Mouse (Mus musculus) adrenal gland, postnatal 10 days (tissue): ENCODE results near the gene Rasgrf2. TPM values are rescaled to one million over a fixed set of nuclear protein-coding genes. Genes with fewer than 3 reads are reported as not detected.

ENCODE experiments used
- DNase-seq: peaks from one replicate; pipeline ENCODE4 v3.0.0; 2021; ENCODE audit warnings: mixed read lengths
- total RNA-seq, 2 experiments: library from RNA; stranded (reverse); gene quantifications; 2 replicates each; pipeline ENCODE4 v1.2.3; 2021

The Rasgrf2 gene
- total RNA-seq, 2 experiments from 2014 or later, result 2.2 to 2.6 TPM

DNA sequence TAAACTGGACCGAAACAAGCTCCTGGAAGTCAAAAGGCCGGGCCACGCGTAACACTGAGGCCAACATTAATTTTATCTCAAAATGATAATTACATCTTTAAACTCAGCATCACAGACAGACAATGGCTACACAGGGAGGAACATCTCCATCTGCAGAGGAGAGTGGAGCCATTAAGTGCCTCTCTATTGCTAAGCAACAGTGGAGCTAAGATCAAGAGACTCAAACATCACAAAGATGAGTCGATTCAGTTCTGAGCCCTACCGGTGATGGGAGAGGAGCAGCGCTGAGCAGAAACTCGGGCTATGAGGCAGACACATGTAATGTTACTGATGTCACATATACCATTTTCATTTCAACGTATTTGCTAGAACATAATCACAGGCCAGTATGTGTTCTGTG lies 191.3 kb downstream of the Rasgrf2 start:
- DNase-seq, result no peak

GRCm38 (mm10) chr13:91938826-91939225 lies 192.6 kb downstream of the Rasgrf2 start:
- no peak for DNase-seq

- DNase-seq, result no peak
These were observed 194.2 kb downstream of the Rasgrf2 start for GRCm38 (mm10) chr13:91937232-91937631.

GRCm38 (mm10) chr13:91932122-91932521 lies 199.3 kb downstream of the Rasgrf2 start:
- no peak for DNase-seq

DNA sequence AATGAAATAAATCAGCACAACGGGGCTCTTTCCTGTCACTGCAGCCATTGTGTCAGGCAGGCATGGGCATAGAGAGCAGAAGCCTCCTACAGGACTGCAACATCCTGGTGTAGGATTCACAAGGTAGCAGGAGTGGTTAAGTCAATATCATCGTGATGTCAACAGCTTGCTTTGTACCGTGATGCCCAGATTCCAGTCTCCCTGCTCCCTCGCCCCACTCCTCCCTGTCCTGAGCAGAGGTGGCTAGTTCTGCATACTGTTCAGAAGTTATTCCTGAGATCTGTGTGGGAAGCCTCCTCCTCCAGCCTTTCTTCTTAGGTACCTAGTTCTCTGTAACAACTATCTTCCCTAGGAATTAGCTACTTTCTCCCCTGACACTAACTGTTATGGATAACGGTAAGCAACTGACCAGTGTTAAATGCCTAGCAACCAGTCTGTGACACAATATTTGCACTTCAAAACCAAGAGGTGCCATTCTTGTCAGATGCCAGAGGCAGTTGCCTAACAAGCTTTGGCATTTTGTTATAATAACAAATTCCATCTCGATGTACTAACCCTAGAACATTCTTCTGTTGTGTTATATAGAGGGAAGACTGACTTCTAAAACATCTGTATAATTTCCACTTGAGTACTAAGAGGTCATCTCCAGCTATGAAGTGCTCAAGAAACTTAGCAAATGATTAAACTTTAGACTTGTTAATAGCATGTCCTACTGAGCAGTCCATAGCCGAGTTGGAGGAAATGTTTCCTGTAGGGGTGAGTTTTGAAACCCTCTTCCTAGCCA lies 201.3 kb downstream of the Rasgrf2 start:
- no peak for DNase-seq

DNA sequence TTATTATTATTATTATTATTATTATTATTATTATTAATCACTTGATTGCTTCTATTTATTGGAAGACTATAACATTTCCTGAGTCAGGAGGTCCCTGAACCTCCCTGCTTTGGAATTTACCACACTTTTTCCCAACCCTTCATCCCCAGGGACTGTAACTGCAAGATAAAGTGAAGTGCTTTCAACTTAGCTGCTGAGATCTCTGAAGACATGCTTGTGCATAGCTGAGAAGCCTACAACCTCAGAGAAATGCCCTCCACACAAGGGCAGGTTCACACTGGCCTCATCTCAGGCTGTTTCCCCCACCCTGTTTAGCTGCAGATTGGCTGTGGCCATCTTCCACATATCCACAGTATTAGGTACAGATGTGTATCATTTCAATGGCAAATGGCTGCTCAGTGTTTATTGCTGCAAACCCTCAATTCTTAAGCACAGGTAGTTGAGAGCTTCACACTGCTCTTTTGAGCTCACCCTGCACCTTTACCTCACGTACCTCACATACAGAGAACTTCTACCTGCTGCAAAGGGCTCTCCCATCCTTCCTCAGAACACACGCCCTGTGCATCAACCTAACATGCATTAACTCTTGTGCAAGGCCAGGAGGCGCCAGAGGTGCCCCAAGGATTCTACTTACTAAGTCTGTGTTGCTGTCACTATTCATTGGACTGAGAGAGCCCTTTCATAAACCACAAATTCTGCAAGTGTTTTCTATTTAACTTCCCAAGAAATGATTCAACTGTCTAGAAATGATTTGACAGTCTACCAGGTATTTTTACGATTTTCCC lies 202.7 kb downstream of the Rasgrf2 start:
- no peak for DNase-seq

- no peak for DNase-seq
These were observed 210.4 kb downstream of the Rasgrf2 start for GRCm38 (mm10) chr13:91921010-91921409.

DNA sequence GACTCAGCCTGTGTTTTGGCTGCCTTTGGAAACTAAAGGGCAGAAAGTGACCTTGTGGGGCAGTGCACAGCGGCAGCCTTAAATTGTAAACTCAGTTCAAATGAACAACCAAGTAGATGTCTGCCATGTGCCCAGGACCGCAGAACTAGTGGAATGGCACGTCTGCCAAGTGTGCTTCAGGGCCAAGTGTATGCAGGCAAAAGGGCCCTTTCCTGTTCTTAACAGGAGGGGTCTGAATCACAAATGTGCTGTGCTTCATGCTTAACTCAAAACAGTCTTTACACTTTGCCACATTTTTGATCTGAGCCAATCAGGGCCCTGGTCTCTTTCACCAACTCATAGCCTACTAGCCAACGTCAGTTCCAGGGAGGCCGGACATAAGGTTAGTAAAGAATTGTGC lies 212.7 kb downstream of the Rasgrf2 start:
- peak; percentile 43 for DNase-seq

DNA sequence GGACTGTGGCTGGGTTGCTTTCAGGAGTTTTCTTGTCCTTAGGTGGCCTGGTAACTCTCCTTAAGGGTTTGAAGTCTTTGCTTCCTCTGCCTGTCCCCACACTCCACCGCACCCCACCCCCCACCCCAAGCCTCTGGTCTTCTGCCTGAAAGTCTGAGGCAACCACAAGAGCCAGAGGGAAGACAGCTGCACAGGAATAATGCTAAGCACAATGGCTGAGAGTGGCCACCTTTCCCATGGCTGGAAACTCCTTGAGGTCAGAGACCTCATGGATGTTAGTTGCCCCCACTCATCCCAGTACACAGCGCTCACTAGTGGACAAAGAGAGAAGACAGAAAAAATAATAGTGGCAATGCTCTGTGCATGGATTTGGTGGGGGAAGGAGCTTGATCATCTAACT lies 213.6 kb downstream of the Rasgrf2 start:
- DNase-seq, result no peak

DNA sequence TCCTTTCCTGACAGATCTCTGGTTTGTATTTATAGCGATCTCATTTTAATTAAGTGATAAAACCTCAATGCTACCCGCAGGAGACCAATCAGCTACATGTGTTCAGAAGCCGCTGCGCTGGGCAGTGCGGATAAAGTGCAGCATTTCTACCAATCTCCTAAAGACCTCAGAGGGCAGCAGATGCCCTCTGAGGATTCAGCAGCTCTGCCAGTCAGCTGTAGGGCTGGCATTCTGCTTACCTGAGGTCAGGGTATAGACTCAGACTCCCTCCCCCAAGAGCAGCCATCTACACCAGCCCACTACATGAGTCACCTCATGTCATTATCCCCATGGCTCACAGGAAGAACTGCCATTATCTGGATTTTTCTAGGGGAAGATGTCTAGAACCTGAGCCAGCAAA lies 215.1 kb downstream of the Rasgrf2 start:
- DNase-seq, result no peak

- DNase-seq, result peak; percentile 21
These were observed 215.7 kb downstream of the Rasgrf2 start for GRCm38 (mm10) chr13:91915582-91916239.

DNA sequence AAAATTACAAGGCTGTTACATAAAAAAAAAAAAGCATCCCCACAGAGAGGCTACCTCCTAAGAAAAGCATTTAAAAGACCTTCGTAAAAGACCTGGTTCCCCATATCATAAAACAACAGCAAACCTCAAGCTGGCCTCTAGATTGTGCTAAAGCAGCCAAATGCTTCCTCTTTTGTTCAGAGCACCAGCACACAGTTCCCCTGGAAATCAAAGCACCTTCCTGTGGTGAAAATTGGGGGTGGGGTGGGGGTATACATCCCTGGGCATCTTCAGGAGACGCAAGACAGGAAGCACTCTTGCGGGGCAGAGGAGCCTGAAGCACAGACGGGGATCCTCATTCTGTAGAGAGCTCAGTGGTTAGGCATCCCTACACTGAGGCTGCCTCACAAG lies 216.3 kb downstream of the Rasgrf2 start:
- no peak for DNase-seq

DNA sequence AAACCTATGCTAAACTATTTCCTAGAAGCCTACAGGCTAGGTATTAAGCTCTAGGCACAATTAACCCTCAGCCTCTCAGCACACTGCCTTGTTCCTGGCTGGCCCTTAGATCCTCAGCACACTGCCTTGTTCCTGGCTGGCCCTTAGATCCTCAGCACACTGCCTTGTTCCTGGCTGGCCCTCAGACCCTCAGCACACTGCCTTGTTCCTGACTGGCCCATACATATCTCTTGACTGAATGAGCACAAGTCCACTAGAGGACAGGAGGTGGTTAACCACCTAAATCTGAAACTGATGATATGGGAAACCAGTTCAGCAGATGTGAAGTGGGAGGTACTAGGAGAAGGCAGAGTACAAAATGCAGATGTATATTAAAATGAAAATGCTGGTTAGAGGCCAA lies 219.8 kb downstream of the Rasgrf2 start:
- DNase-seq, result no peak

- no peak for DNase-seq
These were observed 220.2 kb downstream of the Rasgrf2 start for GRCm38 (mm10) chr13:91911211-91911610.

DNA sequence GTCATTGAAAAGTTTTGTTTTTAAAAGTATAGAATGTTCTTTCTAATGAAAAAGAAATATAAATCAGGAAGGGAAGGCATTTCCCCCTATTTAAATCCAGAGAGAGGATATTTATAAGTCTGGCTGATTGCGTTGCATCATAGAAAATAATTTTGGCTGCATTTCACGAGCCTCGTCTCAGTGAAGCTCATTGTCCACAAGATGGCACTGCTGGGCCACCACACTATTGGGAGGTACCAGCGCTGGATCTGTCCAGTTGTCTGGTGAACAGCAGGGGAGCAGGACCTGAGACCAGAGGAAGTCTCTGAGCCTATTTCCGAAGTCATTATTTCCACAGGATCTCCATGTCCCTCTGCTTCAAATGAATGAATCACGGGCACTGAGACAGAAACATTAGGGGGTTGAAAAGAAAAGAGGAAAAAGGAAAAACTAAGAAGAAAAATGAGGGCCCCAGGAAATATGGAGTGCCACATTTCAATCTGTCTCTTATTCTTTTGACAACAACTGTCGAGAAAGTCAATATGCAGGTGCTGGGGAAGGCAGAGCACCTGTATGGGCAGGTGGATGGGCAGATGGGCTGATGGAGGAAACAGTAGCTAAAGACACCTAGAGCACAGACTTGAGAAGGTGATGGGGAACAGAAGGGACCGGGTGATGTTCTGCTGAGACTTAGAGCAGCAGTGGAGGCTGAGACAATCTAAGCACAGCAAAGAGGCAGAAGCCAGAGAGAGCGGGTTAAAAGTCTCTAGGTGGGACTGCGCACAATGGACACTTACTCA lies 223.1 kb downstream of the Rasgrf2 start:
- DNase-seq, result peak; percentile 88

GRCm38 (mm10) chr13:91906338-91906737 lies 225.1 kb downstream of the Rasgrf2 start:
- DNase-seq, result no peak

DNA sequence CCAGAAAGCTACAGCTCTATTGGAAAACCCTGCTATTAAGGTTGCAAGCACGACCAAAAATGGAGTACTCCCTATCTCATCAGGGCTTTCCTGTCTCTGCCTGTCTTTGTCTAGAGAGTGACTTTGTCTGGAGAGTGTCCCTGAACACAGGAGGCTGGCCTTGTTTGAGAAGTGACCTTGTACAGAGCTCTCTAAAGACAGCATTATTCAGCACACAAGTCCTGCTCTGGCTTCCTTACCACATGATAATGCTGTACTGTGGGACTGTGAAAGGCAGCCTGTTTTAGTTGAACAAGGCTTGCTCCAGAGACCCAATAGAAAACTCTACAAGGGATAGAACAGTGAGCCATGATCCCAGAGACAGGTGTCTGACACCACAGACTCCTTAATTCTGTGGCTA lies 235.0 kb downstream of the Rasgrf2 start:
- no peak for DNase-seq

DNA sequence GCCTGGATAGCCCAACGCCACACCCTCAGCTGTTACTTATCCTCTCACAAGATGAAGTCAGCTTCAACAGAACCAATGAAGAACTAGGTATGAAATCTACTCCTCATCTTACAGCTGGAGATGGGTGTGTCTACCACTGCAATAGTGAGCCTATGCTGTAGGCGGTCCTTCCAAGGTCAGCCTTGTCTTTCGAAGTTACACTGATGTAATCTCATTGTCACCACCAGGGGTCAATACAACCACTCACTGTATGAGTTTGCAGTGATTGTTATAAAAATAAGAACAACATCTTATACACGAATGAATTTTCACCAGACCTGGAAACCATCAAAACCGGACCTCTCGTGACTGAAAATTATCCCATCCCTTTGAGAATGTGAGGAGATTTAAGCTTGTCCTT lies 238.3 kb downstream of the Rasgrf2 start:
- DNase-seq, result peak; percentile 48

GRCm38 (mm10) chr13:91890031-91890619 lies 241.3 kb downstream of the Rasgrf2 start:
- DNase-seq, result no peak

DNA sequence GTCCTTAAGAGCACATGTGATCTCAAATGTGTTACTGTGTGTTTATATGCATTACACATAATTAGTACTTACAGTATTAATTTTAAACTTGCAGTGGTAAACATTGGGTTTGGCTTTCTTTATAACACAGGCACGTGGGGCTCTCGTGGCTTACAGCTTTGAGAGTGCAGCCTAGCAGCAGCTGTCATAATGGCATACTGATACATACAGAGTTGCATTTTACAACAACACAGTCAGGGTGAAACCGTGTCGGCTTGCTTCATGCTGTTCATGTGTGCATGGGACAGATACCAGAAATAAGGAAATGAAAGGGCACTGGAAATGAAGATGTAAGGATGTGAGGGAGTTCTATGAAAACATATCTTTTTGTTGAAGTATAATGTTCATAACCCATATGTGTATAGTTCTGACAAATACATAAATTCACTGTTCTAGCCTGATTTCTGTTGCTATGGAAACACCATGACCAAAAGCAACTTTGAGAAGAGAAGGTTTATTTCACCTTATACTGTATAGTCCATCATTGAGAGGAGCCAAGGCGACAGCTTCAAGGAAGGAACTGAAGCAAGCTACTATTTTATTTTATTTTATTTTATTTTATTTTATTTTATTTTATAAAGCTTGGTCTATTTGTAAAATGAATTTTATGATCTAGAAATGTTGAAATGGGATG lies 246.6 kb downstream of the Rasgrf2 start:
- DNase-seq, result no peak

DNA sequence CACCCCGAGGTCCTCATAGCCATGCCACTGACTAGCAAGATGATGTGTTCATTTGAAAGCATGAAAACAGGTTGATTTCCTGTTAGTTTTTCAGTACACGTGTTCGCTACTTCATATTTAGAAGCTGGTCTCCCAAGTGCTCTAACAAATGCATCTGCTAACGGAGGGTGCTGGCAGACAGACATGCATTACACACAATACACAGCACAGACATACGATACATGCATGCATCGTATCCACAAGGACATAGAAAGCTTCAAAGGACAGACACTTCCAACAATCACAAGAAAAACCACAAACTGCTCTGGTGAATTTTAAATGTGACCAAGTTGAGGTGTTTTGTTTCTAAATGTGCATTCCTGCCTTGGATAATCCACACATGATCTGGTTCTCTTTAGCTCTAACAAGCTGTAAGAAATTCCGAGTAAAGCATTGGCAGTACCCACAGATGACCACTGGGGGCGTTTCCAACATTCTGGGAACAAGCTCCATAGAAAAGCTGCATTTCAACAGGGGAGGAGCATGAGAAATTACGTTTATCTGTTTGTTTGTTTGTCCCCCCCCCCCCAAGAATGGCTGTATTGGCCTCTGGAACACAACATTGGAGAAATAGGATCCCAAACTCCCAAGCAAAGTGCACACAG lies 249.5 kb downstream of the Rasgrf2 start:
- peak; percentile 61 for DNase-seq
